Mouse (Mus musculus): ENCODE data around the gene Zpr1. TPM values are rescaled to one million over a fixed set of nuclear protein-coding genes. Genes with fewer than 3 reads are reported as not detected.

The Zpr1 gene
- polyA plus RNA-seq, 2 experiments: 16.4 to 28.1 TPM

DNA sequence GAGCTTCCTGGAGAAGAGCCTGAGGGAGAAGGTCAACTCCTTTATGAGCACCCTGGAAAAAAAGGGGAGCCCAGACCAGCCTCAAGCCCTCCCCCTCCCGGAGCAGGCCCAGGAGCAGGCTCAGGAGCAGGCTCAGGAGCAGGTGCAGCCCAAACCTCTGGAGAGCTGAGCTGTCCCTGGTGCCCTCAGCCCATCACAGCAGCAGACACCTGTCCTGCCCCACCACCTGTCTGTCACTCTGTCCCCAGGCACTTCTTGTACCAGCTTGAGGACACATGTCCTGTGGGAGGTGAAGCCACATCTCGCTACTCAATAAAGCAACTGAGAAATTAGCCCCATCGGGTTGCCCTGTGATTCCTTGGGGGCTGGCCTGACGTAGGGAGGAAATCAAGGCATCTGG is 29.7 kb upstream of the Zpr1 start:
- Histone ChIP-seq H3K36me3 (replicated peaks; ENCODE audit: control insufficient read depth, insufficient read depth, low read depth) (no peaks in the 10 kb centered on the region), H3K27ac (no peak overlapping the region), H3K4me3 (ENCODE audit: insufficient read depth in 1 of 2, low read depth in 2 of 2, low read length in 2 of 2) (no peak overlapping the region), H3K4me1 (replicated peaks; ENCODE audit: control insufficient read depth in 2 of 2, insufficient read depth in 2 of 2, low read length in 1 of 2) (no peaks in the 10 kb centered on the region; a peak in 1 of 4 replicates), H3K9me3 (ENCODE audit: control insufficient read depth, low read length) (no peaks in the 10 kb centered on the region), H3K9ac (replicated peaks) (no peak overlapping the region), H3K27me3 (ENCODE audit: control insufficient read depth, insufficient read depth, low read length) (no peaks in the 10 kb centered on the region), H3K4me2 (ENCODE audit: low read depth) (no peak overlapping the region)
- ATAC-seq (ENCODE audit: insufficient read depth) (no peak), DNase-seq (ENCODE audit: low read depth in 3 of 3, low spot score in 3 of 3) (no peak)
- 75% methylated on average over 4 of the region's 4 CpGs for WGBS (ENCODE audit: insufficient replicate concordance)
- no peak for TF ChIP-seq EP300 (IDR thresholded peaks at IDR 0.05; ENCODE audit: low read depth)
- TF ChIP-seq CTCF (IDR thresholded peaks at IDR 0.05; ENCODE audit: low read depth): no peak

DNA sequence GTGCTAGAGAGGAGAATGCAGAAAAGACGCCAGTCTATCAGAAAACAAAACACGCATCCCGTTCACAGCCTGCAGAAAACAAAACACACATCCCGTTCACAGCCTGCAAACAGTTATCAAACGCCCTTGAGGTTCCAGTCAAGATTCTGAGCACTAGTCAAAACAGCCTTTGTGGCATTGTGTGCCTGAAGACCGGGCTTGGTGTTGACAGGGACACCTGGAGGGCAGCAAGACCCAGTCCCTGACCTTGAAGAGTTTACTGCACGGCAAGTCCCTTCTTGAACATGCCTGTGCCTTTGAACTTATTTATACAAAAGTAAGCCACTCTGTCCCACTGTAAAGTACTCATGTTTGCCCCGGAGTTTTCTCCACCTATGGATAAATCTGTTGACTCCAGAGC is 29.3 kb upstream of the Zpr1 start:
- no peak for TF ChIP-seq EP300 (IDR thresholded peaks at IDR 0.05; ENCODE audit: low read depth)
- no peak for TF ChIP-seq CTCF (IDR thresholded peaks at IDR 0.05; ENCODE audit: low read depth)
- H3K27ac ChIP-seq: no peak overlapping the region
- H3K4me1 ChIP-seq (replicated peaks; ENCODE audit: control insufficient read depth in 2 of 2, insufficient read depth in 2 of 2, low read length in 1 of 2): no peaks in the 10 kb centered on the region; a peak in 1 of 4 replicates
- WGBS (ENCODE audit: insufficient replicate concordance): 52% methylated on average over 8 of the region's 8 CpGs
- no peak overlapping the region for H3K9ac ChIP-seq (replicated peaks)
- no peak overlapping the region for H3K4me2 ChIP-seq (ENCODE audit: low read depth)
- no peak for ATAC-seq (ENCODE audit: insufficient read depth)
- H3K36me3 ChIP-seq (replicated peaks; ENCODE audit: control insufficient read depth, insufficient read depth, low read depth): no peaks in the 10 kb centered on the region
- H3K27me3 ChIP-seq (ENCODE audit: control insufficient read depth, insufficient read depth, low read length): no peaks in the 10 kb centered on the region
- H3K9me3 ChIP-seq (ENCODE audit: control insufficient read depth, low read length): no peaks in the 10 kb centered on the region
- no peak for DNase-seq (ENCODE audit: low read depth in 3 of 3, low spot score in 3 of 3)
- H3K4me3 ChIP-seq (ENCODE audit: insufficient read depth in 1 of 2, low read depth in 2 of 2, low read length in 2 of 2): no peak overlapping the region

DNA sequence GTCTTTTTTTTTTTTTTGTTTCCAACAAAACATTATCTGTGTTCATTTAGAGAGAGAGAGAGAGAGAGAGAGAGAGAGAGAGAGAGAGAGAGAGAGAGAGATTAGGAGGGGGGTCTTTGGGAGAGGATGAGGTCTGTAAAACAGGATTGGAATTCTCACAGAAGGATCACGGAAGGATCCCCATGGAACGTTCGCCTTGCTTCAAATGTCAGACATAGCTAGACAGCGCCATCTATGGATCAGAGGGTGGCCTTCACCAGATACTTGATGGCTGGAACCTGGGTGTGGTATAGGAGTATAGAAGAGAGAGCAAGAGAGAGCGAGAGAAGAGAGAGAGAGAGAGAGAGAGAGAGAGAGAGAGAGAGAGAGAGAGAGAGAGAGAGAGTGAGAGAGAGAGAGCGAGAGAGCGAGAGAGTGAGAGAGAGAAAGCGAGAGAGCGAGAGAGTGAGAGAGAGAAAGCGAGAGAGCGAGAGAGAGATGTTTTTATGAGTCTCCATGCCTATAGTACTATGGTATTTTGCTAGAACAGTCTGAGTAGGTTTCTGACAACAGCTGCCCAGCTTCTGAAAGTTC is 26.0 kb upstream of the Zpr1 start:
- Histone ChIP-seq H3K9me3 (ENCODE audit: control insufficient read depth, low read length) (no peaks in the 10 kb centered on the region), H3K4me3 (ENCODE audit: insufficient read depth in 1 of 2, low read depth in 2 of 2, low read length in 2 of 2) (no peak overlapping the region), H3K27me3 (ENCODE audit: control insufficient read depth, insufficient read depth, low read length) (no peaks in the 10 kb centered on the region), H3K36me3 (replicated peaks; ENCODE audit: control insufficient read depth, insufficient read depth, low read depth) (no peaks in the 10 kb centered on the region), H3K4me1 (replicated peaks; ENCODE audit: control insufficient read depth in 2 of 2, insufficient read depth in 2 of 2, low read length in 1 of 2) (no peaks in the 10 kb centered on the region), H3K27ac (no peak overlapping the region), H3K9ac (replicated peaks) (no peak overlapping the region), H3K4me2 (ENCODE audit: low read depth) (peak overlapping the region; percentile 15; the same call in 1 of the 2 replicates)
- TF ChIP-seq CTCF (IDR thresholded peaks at IDR 0.05; ENCODE audit: low read depth) (peak; percentile 81), EP300 (IDR thresholded peaks at IDR 0.05; ENCODE audit: low read depth) (no peak)
- 21% methylated on average over 11 of the region's 11 CpGs for WGBS (ENCODE audit: insufficient replicate concordance)
- ATAC-seq (ENCODE audit: insufficient read depth) (no peak), DNase-seq (ENCODE audit: low read depth in 3 of 3, low spot score in 3 of 3) (peak in 2 of 3 experiments; percentile 28 to 50)

DNA sequence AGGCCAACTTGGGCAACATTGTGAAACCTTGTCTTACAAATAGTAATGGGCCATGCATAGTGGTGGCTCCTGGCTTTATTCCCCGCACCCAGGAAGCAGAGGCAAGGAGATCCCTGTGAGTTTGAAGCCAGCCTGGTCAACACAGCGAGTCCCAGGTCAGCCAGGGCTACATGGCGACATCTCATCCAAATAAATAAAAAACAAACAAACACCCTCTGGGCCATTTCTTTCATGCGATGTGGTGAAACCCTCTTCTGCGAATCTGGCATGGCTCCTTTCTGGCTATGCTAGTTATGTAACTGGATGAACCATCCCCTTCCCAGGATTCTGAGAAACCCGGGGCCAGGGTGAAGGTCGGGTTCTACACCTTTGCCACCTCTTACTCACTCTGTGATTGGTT is 16.7 kb upstream of the Zpr1 start:
- no peak overlapping the region for H3K27ac ChIP-seq
- DNase-seq (ENCODE audit: low read depth in 3 of 3, low spot score in 3 of 3): no peak
- H3K4me1 ChIP-seq (replicated peaks; ENCODE audit: control insufficient read depth in 2 of 2, insufficient read depth in 2 of 2, low read length in 1 of 2): peaks cover 0 to 2% of the 10 kb centered on the region in 2 experiments; a peak in 1 of 4 replicates
- no peak overlapping the region for H3K4me2 ChIP-seq (ENCODE audit: low read depth)
- TF ChIP-seq CTCF (IDR thresholded peaks at IDR 0.05; ENCODE audit: low read depth) (no peak), EP300 (IDR thresholded peaks at IDR 0.05; ENCODE audit: low read depth) (no peak)
- H3K9ac ChIP-seq (replicated peaks): no peak overlapping the region
- H3K9me3 ChIP-seq (ENCODE audit: control insufficient read depth, low read length): no peaks in the 10 kb centered on the region
- no peaks in the 10 kb centered on the region for H3K27me3 ChIP-seq (ENCODE audit: control insufficient read depth, insufficient read depth, low read length)
- no peak overlapping the region for H3K4me3 ChIP-seq (ENCODE audit: insufficient read depth in 1 of 2, low read depth in 2 of 2, low read length in 2 of 2)
- no peak for ATAC-seq (ENCODE audit: insufficient read depth)
- 61% methylated on average over 7 of the region's 7 CpGs for WGBS (ENCODE audit: insufficient replicate concordance)
- no peaks in the 10 kb centered on the region for H3K36me3 ChIP-seq (replicated peaks; ENCODE audit: control insufficient read depth, insufficient read depth, low read depth)

DNA sequence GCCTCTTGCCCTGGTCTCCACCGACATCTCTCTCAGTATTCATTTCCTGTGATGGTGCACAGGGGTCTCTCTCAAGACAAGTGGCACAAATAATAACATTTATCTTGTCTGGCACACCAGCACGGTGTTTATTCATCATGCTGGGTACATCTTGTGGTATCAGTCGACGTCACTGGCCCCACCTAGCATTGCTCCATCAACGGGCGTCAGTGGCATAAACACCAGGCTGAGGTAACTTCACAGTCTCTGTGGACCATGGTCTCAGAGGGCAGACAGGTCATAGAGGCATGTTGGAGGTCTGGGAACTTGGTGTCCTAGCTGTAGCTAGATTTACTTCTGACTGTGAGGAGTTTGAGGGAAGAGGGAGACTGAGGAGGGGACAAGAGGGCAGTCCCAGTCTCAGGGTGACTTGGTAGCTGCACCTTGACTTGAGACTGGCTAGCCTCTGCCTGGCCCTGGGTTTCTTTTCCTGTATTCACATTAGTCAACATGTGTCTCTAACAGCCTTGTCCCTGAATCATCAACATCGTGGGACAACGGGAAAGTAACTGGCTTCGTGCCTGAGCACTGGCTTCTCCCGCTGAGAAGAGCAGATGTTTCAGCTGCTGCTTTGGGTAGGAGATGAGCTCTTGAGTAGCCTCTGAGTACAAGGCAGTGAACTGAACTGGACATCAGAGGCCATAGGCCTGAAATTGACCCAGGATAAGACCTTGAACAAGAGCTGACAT is 16.0 kb upstream of the Zpr1 start:
- Histone ChIP-seq H3K36me3 (replicated peaks; ENCODE audit: control insufficient read depth, insufficient read depth, low read depth) (no peaks in the 10 kb centered on the region), H3K27ac (no peak overlapping the region)
- ATAC-seq (ENCODE audit: insufficient read depth): no peak

More for the DNA sequence above, 16.0 kb upstream of the Zpr1 start:
- H3K4me2 ChIP-seq (ENCODE audit: low read depth): no peak overlapping the region
- TF ChIP-seq CTCF (IDR thresholded peaks at IDR 0.05; ENCODE audit: low read depth) (no peak), EP300 (IDR thresholded peaks at IDR 0.05; ENCODE audit: low read depth) (no peak)
- no peak for DNase-seq (ENCODE audit: low read depth in 3 of 3, low spot score in 3 of 3)
- no peaks in the 10 kb centered on the region for H3K27me3 ChIP-seq (ENCODE audit: control insufficient read depth, insufficient read depth, low read length)
- 66% methylated on average over 10 of the region's 10 CpGs for WGBS (ENCODE audit: insufficient replicate concordance)
- peaks cover 0 to 2% of the 10 kb centered on the region in 2 experiments; a peak in 1 of 4 replicates for H3K4me1 ChIP-seq (replicated peaks; ENCODE audit: control insufficient read depth in 2 of 2, insufficient read depth in 2 of 2, low read length in 1 of 2)
- H3K9ac ChIP-seq (replicated peaks): no peak overlapping the region
- no peaks in the 10 kb centered on the region for H3K9me3 ChIP-seq (ENCODE audit: control insufficient read depth, low read length)
- no peak overlapping the region for H3K4me3 ChIP-seq (ENCODE audit: insufficient read depth in 1 of 2, low read depth in 2 of 2, low read length in 2 of 2)
